Comparison of ENCODE assay signal across 16 mouse cellular contexts in genomic region chr17:51903885-51904284, GRCm38 (mm10).
A peak's percentile ranks its signal among the peaks of the same experiment; 100 is the strongest.
DNase-seq lines count a peak whose midpoint lies in the region; ATAC-seq and TF ChIP-seq lines count a peak whose summit lies in the region.
"Had no signal": no experiment of that assay in that cellular context is flagged by ENCODE, and none has a peak within 500 bp of the region (broad histone marks: within the 10 kb centered on the region; RNA-seq: fewer than 3 reads in every experiment).

No protein-coding gene starts in this region.

- peak; percentile 82 for ATAC-seq in activated CD4-positive, CD25-positive, alpha-beta regulatory T cell, adult 4 months
- ATAC-seq in intestine, embryonic 16.5 days, result no peak
- ATAC-seq: midbrain, embryonic 16.5 days had no signal

- peak; percentile 75 to 81 for DNase-seq in B cell, adult 2 months
- DNase-seq in naive thymus-derived CD4-positive, alpha-beta T cell, adult 2 months (ENCODE audit: low read depth), result peak; percentile 86
- peak; percentile 50 for DNase-seq in thymus, adult 2 months
- no peak for DNase-seq in kidney, adult 18-20 months
- no peak for DNase-seq in left cerebral cortex, postnatal 4 days
- DNase-seq: cerebellum, adult 9-10 months; layer of hippocampus, adult 9-11 months had no signal

- H3K4me3 ChIP-seq in thymus, adult 2 months (ENCODE audit: control insufficient read depth, insufficient read depth, low read length), result no peak overlapping the region
- H3K4me3 ChIP-seq in intestine, embryonic 16.5 days (ENCODE audit: low read length), result no peak overlapping the region
- H3K4me3 ChIP-seq: erythroblast, embryonic 14.5 days; heart, embryonic 15.5 days; hindbrain, embryonic 15.5 days; kidney, embryonic 15.5 days had no signal

- H3K36me3 ChIP-seq in thymus, adult 2 months (ENCODE audit: control insufficient read depth, insufficient read depth, low read length), result no peaks in the 10 kb centered on the region
- no peaks in the 10 kb centered on the region for H3K36me3 ChIP-seq in intestine, embryonic 16.5 days (ENCODE audit: control insufficient read depth, insufficient read depth, low read length)
- H3K36me3 ChIP-seq: heart, embryonic 15.5 days; hindbrain, embryonic 15.5 days; kidney, embryonic 15.5 days had no signal

- H3K4me1 ChIP-seq in thymus, adult 2 months (replicated peaks; ENCODE audit: control insufficient read depth, insufficient read depth, low read length), result peaks cover 24% of the 10 kb centered on the region
- no peaks in the 10 kb centered on the region for H3K4me1 ChIP-seq in intestine, embryonic 16.5 days (ENCODE audit: control insufficient read depth, insufficient read depth, low read length)
- H3K4me1 ChIP-seq: heart, embryonic 15.5 days; hindbrain, embryonic 15.5 days; kidney, embryonic 15.5 days had no signal

- 7% methylated on average over 3 of the region's 3 CpGs for WGBS in thymus, adult 2 months
- WGBS in intestine, embryonic 16.5 days, result 62% methylated on average over 3 of the region's 3 CpGs

- no peaks in the 10 kb centered on the region for H3K27me3 ChIP-seq in thymus, adult 2 months (ENCODE audit: control insufficient read depth, insufficient read depth, low read length)
- H3K27me3 ChIP-seq in intestine, embryonic 16.5 days (replicated peaks; ENCODE audit: control insufficient read depth, insufficient read depth, low read length), result no peaks in the 10 kb centered on the region
- H3K27me3 ChIP-seq: heart, embryonic 15.5 days; hindbrain, embryonic 15.5 days; kidney, embryonic 15.5 days had no signal

- no peaks in the 10 kb centered on the region for H3K9me3 ChIP-seq in intestine, embryonic 16.5 days (ENCODE audit: control insufficient read depth, low read length)
- H3K9me3 ChIP-seq: heart, embryonic 15.5 days; hindbrain, embryonic 15.5 days; kidney, embryonic 15.5 days had no signal

- H3K27ac ChIP-seq in thymus, adult 2 months (ENCODE audit: control insufficient read depth, insufficient read depth, low read length), result peak overlapping the region; percentile 87
- no peak overlapping the region for H3K27ac ChIP-seq in intestine, embryonic 16.5 days (ENCODE audit: low read length)
- H3K27ac ChIP-seq: heart, embryonic 15.5 days; hindbrain, embryonic 15.5 days; kidney, embryonic 15.5 days; liver, embryonic 14.5 days; macrophage had no signal

- H3K9ac ChIP-seq in intestine, embryonic 16.5 days (ENCODE audit: low read depth, low read length), result no peak overlapping the region
- H3K9ac ChIP-seq: heart, embryonic 15.5 days; hindbrain, embryonic 15.5 days; kidney, embryonic 15.5 days; liver, embryonic 14.5 days had no signal

- no peak for TF ChIP-seq CTCF in thymus, adult 2 months (IDR thresholded peaks at IDR 0.05; ENCODE audit: borderline replicate concordance, control insufficient read depth, extremely low read depth, insufficient read depth, low read length, poor library complexity)

- no peak for TF ChIP-seq POLR2A in thymus, adult 2 months (IDR thresholded peaks at IDR 0.05; ENCODE audit: control insufficient read depth, extremely low read depth, insufficient read depth, low read length, poor library complexity)

- H3K4me2 ChIP-seq in intestine, embryonic 16.5 days (ENCODE audit: low read depth, low read length), result no peak overlapping the region
- H3K4me2 ChIP-seq: heart, embryonic 15.5 days; hindbrain, embryonic 15.5 days; kidney, embryonic 15.5 days had no signal

- intact Hi-C loops in left cerebral cortex, postnatal 4 days (cut with DNase I), result no loop called here

Comparison
In these comparisons a context has a peak if more than half of its experiments do, and no peak if none do; other contexts are left out.
1. DNase-seq: peak in B cell, adult 2 months (2 of 2), naive thymus-derived CD4-positive, alpha-beta T cell, adult 2 months (single experiment) and thymus, adult 2 months (single experiment); none in kidney, adult 18-20 months (single experiment) and left cerebral cortex, postnatal 4 days (single experiment).